ENCODE assay signal across 10 mouse cellular contexts in the genomic region with DNA sequence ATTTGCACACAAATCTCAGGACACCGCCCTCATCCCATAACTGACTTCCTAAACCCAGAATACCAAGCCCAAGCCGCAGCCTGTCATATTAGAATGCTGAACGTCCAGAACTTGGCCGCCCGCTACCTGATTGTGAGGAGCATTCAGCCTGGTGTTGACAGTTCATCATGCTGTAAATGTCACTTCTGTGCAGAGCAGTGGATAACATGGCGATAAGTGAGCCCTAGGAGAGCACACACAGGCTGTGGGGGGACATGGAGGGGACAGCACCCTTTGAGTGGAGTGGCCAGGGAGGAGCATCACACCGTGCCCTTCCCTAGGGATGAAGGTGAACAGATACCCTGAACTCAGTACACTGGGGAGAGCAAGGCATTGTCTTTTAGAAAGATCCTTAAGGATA. TPM values are rescaled to one million over a fixed set of nuclear protein-coding genes. Genes with fewer than 3 reads are reported as not detected.
DNase-seq lines count a peak whose midpoint lies in the region; ATAC-seq and TF ChIP-seq lines count a peak whose summit lies in the region.
"Had no signal": no experiment of that assay in that cellular context is flagged by ENCODE, and none has a peak within 500 bp of the region (broad histone marks: within the 10 kb centered on the region; RNA-seq: fewer than 3 reads in every experiment).

No protein-coding gene starts in this region.

- 0 out of 2 replicates have a peak overlapping the region, but pooled peaks have one; percentile 14 for H3K9ac ChIP-seq in midbrain, embryonic 16.5 days (ENCODE audit: low read depth, low read length)
- no peak overlapping the region for H3K9ac ChIP-seq in midbrain, postnatal 0 days (replicated peaks; ENCODE audit: low read length, poor library complexity, severe bottlenecking)
- H3K9ac ChIP-seq in heart, embryonic 13.5 days: peak overlapping the region; percentile 41; the same call in 1 of the 2 replicates
- H3K9ac ChIP-seq in neural tube, embryonic 15.5 days (replicated peaks): no peak overlapping the region
- H3K9ac ChIP-seq: limb, embryonic 15.5 days had no signal

- H3K27me3 ChIP-seq in midbrain, embryonic 16.5 days (ENCODE audit: control insufficient read depth, insufficient read depth, low read depth, low read length): no peaks in the 10 kb centered on the region
- H3K27me3 ChIP-seq in midbrain, postnatal 0 days (ENCODE audit: insufficient read depth, low read length): no peaks in the 10 kb centered on the region
- no peaks in the 10 kb centered on the region for H3K27me3 ChIP-seq in heart, embryonic 13.5 days (replicated peaks)
- H3K27me3 ChIP-seq in neural tube, embryonic 15.5 days (replicated peaks): no peaks in the 10 kb centered on the region
- H3K27me3 ChIP-seq: limb, embryonic 15.5 days had no signal

- H3K36me3 ChIP-seq in midbrain, embryonic 16.5 days (ENCODE audit: control insufficient read depth, insufficient read depth, low read length): no peaks in the 10 kb centered on the region
- H3K36me3 ChIP-seq in midbrain, postnatal 0 days (ENCODE audit: insufficient read depth, low read length): 0 out of 2 replicates have a peak, but pooled peaks cover 6% of the 10 kb centered on the region
- H3K36me3 ChIP-seq in heart, embryonic 13.5 days: no peaks in the 10 kb centered on the region
- peaks cover 5% of the 10 kb centered on the region; the same call in 1 of the 2 replicates for H3K36me3 ChIP-seq in neural tube, embryonic 15.5 days
- H3K36me3 ChIP-seq: limb, embryonic 15.5 days had no signal

- no peak overlapping the region for H3K4me2 ChIP-seq in midbrain, embryonic 16.5 days (ENCODE audit: low read length)
- no peak overlapping the region for H3K4me2 ChIP-seq in midbrain, postnatal 0 days (ENCODE audit: low read depth, low read length, poor library complexity, severe bottlenecking)
- H3K4me2 ChIP-seq in heart, embryonic 13.5 days: peak overlapping the region; percentile 42
- no peak overlapping the region for H3K4me2 ChIP-seq in neural tube, embryonic 15.5 days
- H3K4me2 ChIP-seq: limb, embryonic 15.5 days had no signal

- TF ChIP-seq CTCF in gastrocnemius, adult 2 months (IDR thresholded peaks at IDR 0.05): no peak
- TF ChIP-seq CTCF in midbrain, postnatal 0 days (IDR thresholded peaks at IDR 0.05): no peak

- ATAC-seq in midbrain, embryonic 16.5 days: no peak
- ATAC-seq in midbrain, postnatal 0 days (ENCODE audit: low FRiP score): no peak
- peak; percentile 21; the same call in 1 of the 2 replicates for ATAC-seq in heart, embryonic 13.5 days (ENCODE audit: extremely low read depth, insufficient number of reproducible peaks, low FRiP score, low TSS enrichment)
- ATAC-seq in neural tube, embryonic 15.5 days (ENCODE audit: low FRiP score): no peak
- ATAC-seq: CD4-positive, CD25-positive, alpha-beta regulatory T cell, adult 4 months had no signal

- DNase-seq in gastrocnemius, adult 2 months: peak; percentile 46
- no peak for DNase-seq in gastrocnemius, postnatal 4 days (ENCODE audit: low spot score in 2 of 2)
- DNase-seq in midbrain, postnatal 0 days (ENCODE audit: low spot score): no peak
- DNase-seq in thymus, postnatal 36 days: no peak
- no peak for DNase-seq in frontal cortex, adult 2 months (ENCODE audit: extremely low spot score in 1 of 2, low spot score in 1 of 2)

- WGBS in midbrain, embryonic 16.5 days: 81% methylated on average over 7 of the region's 7 CpGs
- 91% methylated on average over 7 of the region's 7 CpGs for WGBS in midbrain, postnatal 0 days
- WGBS in heart, embryonic 13.5 days: 25% methylated on average over 7 of the region's 7 CpGs
- 75% methylated on average over 7 of the region's 7 CpGs for WGBS in neural tube, embryonic 15.5 days

- intact Hi-C loops in gastrocnemius, adult 2 months (cut with DNase I): no loop called here

- H3K27ac ChIP-seq in gastrocnemius, adult 2 months: peak overlapping the region; percentile 89
- H3K27ac ChIP-seq in midbrain, embryonic 16.5 days (ENCODE audit: low read length): peak overlapping the region; percentile 42; the same call in 1 of the 2 replicates
- no peak overlapping the region for H3K27ac ChIP-seq in midbrain, postnatal 0 days (ENCODE audit: low read depth, low read length)
- H3K27ac ChIP-seq in heart, embryonic 13.5 days (replicated peaks): peak overlapping the region; percentile 90
- H3K27ac ChIP-seq in neural tube, embryonic 15.5 days (replicated peaks): 0 out of 2 replicates have a peak overlapping the region, but pooled peaks have one; percentile 18

- peak overlapping the region; percentile 51 for H3K4me3 ChIP-seq in gastrocnemius, adult 2 months
- H3K4me3 ChIP-seq in midbrain, embryonic 16.5 days (ENCODE audit: low read depth, low read length): no peak overlapping the region
- H3K4me3 ChIP-seq in midbrain, postnatal 0 days (ENCODE audit: low read depth, low read length): no peak overlapping the region
- H3K4me3 ChIP-seq in heart, embryonic 13.5 days: no peak overlapping the region
- H3K4me3 ChIP-seq in neural tube, embryonic 15.5 days (replicated peaks): no peak overlapping the region
- H3K4me3 ChIP-seq: limb, embryonic 15.5 days had no signal

- H3K9me3 ChIP-seq in midbrain, embryonic 16.5 days (replicated peaks; ENCODE audit: control insufficient read depth, low read length, poor library complexity, severe bottlenecking): no peaks in the 10 kb centered on the region
- no peaks in the 10 kb centered on the region for H3K9me3 ChIP-seq in midbrain, postnatal 0 days (ENCODE audit: low read length)
- no peaks in the 10 kb centered on the region for H3K9me3 ChIP-seq in heart, embryonic 13.5 days
- no peaks in the 10 kb centered on the region for H3K9me3 ChIP-seq in neural tube, embryonic 15.5 days (replicated peaks)
- H3K9me3 ChIP-seq: limb, embryonic 15.5 days had no signal

- H3K4me1 ChIP-seq in midbrain, embryonic 16.5 days (ENCODE audit: control insufficient read depth, insufficient read depth, low read length): peaks cover 32% of the 10 kb centered on the region
- peaks cover 13% of the 10 kb centered on the region; the same call in 1 of the 2 replicates for H3K4me1 ChIP-seq in midbrain, postnatal 0 days (ENCODE audit: insufficient read depth, low read length)
- peaks cover 98% of the 10 kb centered on the region for H3K4me1 ChIP-seq in heart, embryonic 13.5 days
- H3K4me1 ChIP-seq in neural tube, embryonic 15.5 days: peaks cover 58% of the 10 kb centered on the region

RNA-seq across cellular contexts. Expression of gene Gramd4, which starts 51.8 kb away (rescaled TPM):
- total RNA-seq in gastrocnemius, adult 2 months (2021): 10 to 100 TPM in 1 of 2 experiments, 1 to 10 TPM in 1; 5.8 to 11.4 TPM
- 10 to 100 TPM; 11.0 to 12.3 TPM for total RNA-seq in gastrocnemius, postnatal 4 days (2021)
- polyA plus RNA-seq in midbrain, embryonic 16.5 days (2015; fragmentation: Nextera tagmentation; extraction: Ambion mirVana): 36.0 and 36.7 TPM in 2 replicates
- total RNA-seq in midbrain, postnatal 0 days (2014; rRNA removed): 43.4 and 47.6 TPM in 2 replicates
- 21.5 and 22.5 TPM in 2 replicates for polyA plus RNA-seq in midbrain, postnatal 0 days (2015; fragmentation: Nextera tagmentation; extraction: Ambion mirVana)
- 11.9 and 12.2 TPM in 2 replicates for polyA plus RNA-seq in heart, embryonic 13.5 days (2015; fragmentation: Nextera tagmentation; extraction: Ambion mirVana)
- polyA plus RNA-seq in neural tube, embryonic 15.5 days (2015; fragmentation: Nextera tagmentation; extraction: Ambion mirVana): 25.4 and 25.8 TPM in 2 replicates
- polyA plus RNA-seq in frontal cortex, adult 2 months (2012; rRNA removed): 32.2 and 39.5 TPM in 2 replicates

Comparison
In these comparisons a context has a peak if more than half of its experiments do, and no peak if none do; other contexts are left out.
1. H3K9ac ChIP-seq: peak in midbrain, embryonic 16.5 days (single experiment) and heart, embryonic 13.5 days (single experiment); none in midbrain, postnatal 0 days (single experiment) and neural tube, embryonic 15.5 days (single experiment).